Mouse (Mus musculus): ENCODE measurements at regions not wholly inside any gene's neighbourhood (a gene's known extent, or its start where the extent isn't known, plus 50 kb on each side); places are given as distances from the start of the nearest gene placed in this dataset.

GRCm38 (mm10) chr10:37203709-37204108, 65.0 kb upstream of the Marcks start:
- DNase-seq (ENCODE audit: low read depth) = no peak
- TF ChIP-seq CTCF (IDR thresholded peaks at IDR 0.05; ENCODE audit: borderline replicate concordance, extremely low read depth, insufficient read depth, insufficient read length) (no peak), POLR2A (IDR thresholded peaks at IDR 0.05; ENCODE audit: borderline replicate concordance, extremely low read depth, insufficient read depth, insufficient read length, poor library complexity, severe bottlenecking) (no peak)

DNA sequence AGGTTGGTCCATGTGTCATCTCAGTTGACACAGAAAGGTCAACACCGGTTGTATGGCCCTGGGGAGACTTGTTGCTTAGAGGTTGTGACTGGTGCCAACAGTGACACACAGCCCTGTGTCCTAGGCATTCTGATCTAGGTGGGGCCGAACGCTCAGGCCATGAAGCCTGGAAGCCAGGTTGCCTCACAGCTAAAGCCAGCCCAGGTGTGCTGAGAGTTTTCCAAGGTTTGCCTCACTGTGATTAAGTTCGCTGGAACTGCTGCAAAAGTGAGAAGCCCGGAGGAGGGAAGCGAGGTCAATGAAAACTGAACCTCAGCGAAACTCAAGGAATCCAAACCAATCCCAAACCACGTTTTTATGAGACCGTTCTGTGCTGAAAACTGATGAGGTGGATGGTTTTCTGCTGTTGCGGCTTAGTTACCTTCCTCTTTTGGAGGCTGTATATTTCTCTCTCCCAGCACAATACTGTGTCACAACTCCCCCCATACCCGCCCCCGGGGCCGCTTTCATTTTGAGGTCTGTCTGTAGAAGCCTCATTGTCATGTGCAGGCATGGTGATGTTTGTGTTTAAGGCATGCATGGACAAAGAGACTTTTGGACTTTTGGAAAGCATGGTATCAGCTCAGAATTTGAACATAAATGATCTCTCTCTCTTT, 56.2 kb upstream of the Marcks start:
- TF ChIP-seq POLR2A (IDR thresholded peaks at IDR 0.05; ENCODE audit: borderline replicate concordance, extremely low read depth, insufficient read depth, insufficient read length, poor library complexity, severe bottlenecking) (no peak), CTCF (IDR thresholded peaks at IDR 0.05; ENCODE audit: borderline replicate concordance, extremely low read depth, insufficient read depth, insufficient read length) (no peak)
- DNase-seq (ENCODE audit: low read depth) = no peak

- DNase-seq (ENCODE audit: low read depth) = no peak
- TF ChIP-seq CTCF (IDR thresholded peaks at IDR 0.05; ENCODE audit: borderline replicate concordance, extremely low read depth, insufficient read depth, insufficient read length) = no peak
- TF ChIP-seq POLR2A (IDR thresholded peaks at IDR 0.05; ENCODE audit: borderline replicate concordance, extremely low read depth, insufficient read depth, insufficient read length, poor library complexity, severe bottlenecking) = no peak
Observed at GRCm38 (mm10) chr10:37194131-37194797, 55.5 kb upstream of the Marcks start.

- no peak for DNase-seq (ENCODE audit: low read depth)
- no peak for TF ChIP-seq POLR2A (IDR thresholded peaks at IDR 0.05; ENCODE audit: borderline replicate concordance, extremely low read depth, insufficient read depth, insufficient read length, poor library complexity, severe bottlenecking)
- no peak for TF ChIP-seq CTCF (IDR thresholded peaks at IDR 0.05; ENCODE audit: borderline replicate concordance, extremely low read depth, insufficient read depth, insufficient read length)
Observed at GRCm38 (mm10) chr10:37192661-37193060, 53.9 kb upstream of the Marcks start.

GRCm38 (mm10) chr10:37190092-37190491, 51.4 kb upstream of the Marcks start:
- TF ChIP-seq CTCF (IDR thresholded peaks at IDR 0.05; ENCODE audit: borderline replicate concordance, extremely low read depth, insufficient read depth, insufficient read length) (no peak), POLR2A (IDR thresholded peaks at IDR 0.05; ENCODE audit: borderline replicate concordance, extremely low read depth, insufficient read depth, insufficient read length, poor library complexity, severe bottlenecking) (no peak)

More at GRCm38 (mm10) chr10:37190092-37190491, 51.4 kb upstream of the Marcks start:
- no peak for DNase-seq (ENCODE audit: low read depth)
